ENCODE assay signal across 13 mouse cellular contexts in the genomic region with DNA sequence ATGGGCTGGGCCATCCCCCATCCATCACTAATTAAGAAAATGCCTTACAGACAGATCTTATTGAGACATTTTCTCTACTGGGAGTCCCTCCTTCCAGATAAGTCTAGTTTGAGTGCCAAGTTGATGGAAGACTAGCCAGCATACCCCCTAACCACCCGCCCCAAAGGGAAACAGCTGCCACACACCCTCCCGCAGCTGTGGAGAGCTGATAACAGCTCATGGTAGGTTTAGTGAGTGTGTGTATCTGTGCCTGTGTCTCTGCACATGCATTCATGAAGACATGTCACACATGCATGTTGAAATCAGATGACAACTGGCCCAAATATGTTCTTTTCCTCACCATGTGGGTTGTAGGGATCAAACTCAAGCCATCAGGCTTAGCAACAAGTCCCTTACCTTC. TPM values are rescaled to one million over a fixed set of nuclear protein-coding genes. Genes with fewer than 3 reads are reported as not detected.
DNase-seq lines count a peak whose midpoint lies in the region; ATAC-seq lines count a peak whose summit lies in the region.
"Had no signal": no experiment of that assay in that cellular context is flagged by ENCODE, and none has a peak within 500 bp of the region (broad histone marks: within the 10 kb centered on the region; RNA-seq: fewer than 3 reads in every experiment).

No protein-coding gene starts in this region.

- no peak overlapping the region for H3K4me2 ChIP-seq in neural tube, embryonic 15.5 days
- H3K4me2 ChIP-seq: forebrain, embryonic 13.5 days; limb, embryonic 15.5 days had no signal

- ATAC-seq in megakaryocyte progenitor cell, adult 5-6 weeks (replicated peaks; ENCODE audit: poor library complexity), result peak; percentile 85
- no peak for ATAC-seq in neural tube, embryonic 15.5 days (ENCODE audit: low FRiP score)
- ATAC-seq: forebrain, embryonic 13.5 days; midbrain, embryonic 16.5 days had no signal

- no peaks in the 10 kb centered on the region for H3K27me3 ChIP-seq in erythroblast, embryonic 14.5 days (ENCODE audit: control insufficient read depth)
- H3K27me3 ChIP-seq in neural tube, embryonic 15.5 days (replicated peaks), result no peaks in the 10 kb centered on the region; the same call in none of the 2 replicates
- H3K27me3 ChIP-seq: limb, embryonic 15.5 days had no signal

- peaks cover 6% of the 10 kb centered on the region for H3K9me3 ChIP-seq in erythroblast, embryonic 14.5 days (ENCODE audit: control insufficient read depth, low read length)
- no peaks in the 10 kb centered on the region for H3K9me3 ChIP-seq in neural tube, embryonic 15.5 days (replicated peaks)
- H3K9me3 ChIP-seq: forebrain, embryonic 13.5 days; limb, embryonic 15.5 days had no signal

- H3K4me3 ChIP-seq in erythroblast, embryonic 14.5 days (replicated peaks), result peak overlapping the region; percentile 47
- H3K4me3 ChIP-seq in neural tube, embryonic 15.5 days (replicated peaks), result no peak overlapping the region
- H3K4me3 ChIP-seq: forebrain, embryonic 13.5 days; limb, embryonic 15.5 days had no signal

- peak; percentile 73 for DNase-seq in spleen, adult 12 weeks (ENCODE audit: low spot score)
- no peak for DNase-seq in spleen, adult 18-20 months
- DNase-seq in thymus, postnatal 36 days, result peak; percentile 48 to 73
- DNase-seq in left cerebral cortex, postnatal 4 days, result no peak
- DNase-seq in lung, postnatal 25 days (ENCODE audit: low spot score), result no peak
- DNase-seq: kidney, adult 9 months; right cerebral cortex, postnatal 4 days had no signal

- no peak overlapping the region for H3K27ac ChIP-seq in neural tube, embryonic 15.5 days (replicated peaks)
- H3K27ac ChIP-seq: forebrain, embryonic 13.5 days; limb, embryonic 15.5 days had no signal

- 83% methylated on average over 2 of the region's 2 CpGs for WGBS in neural tube, embryonic 15.5 days

- intact Hi-C loops in left cerebral cortex, postnatal 4 days (cut with DNase I), result loop anchor here (5.0 to 10.0 kb wide), 2 partner anchors 140 to 253 kb away; no protein-coding TSS in a partner anchor

- no peaks in the 10 kb centered on the region for H3K36me3 ChIP-seq in erythroblast, embryonic 14.5 days (ENCODE audit: control insufficient read depth)
- H3K36me3 ChIP-seq in neural tube, embryonic 15.5 days, result no peaks in the 10 kb centered on the region
- H3K36me3 ChIP-seq: limb, embryonic 15.5 days had no signal

- no peak overlapping the region for H3K9ac ChIP-seq in neural tube, embryonic 15.5 days (replicated peaks)
- H3K9ac ChIP-seq: forebrain, embryonic 13.5 days; limb, embryonic 15.5 days had no signal

- H3K4me1 ChIP-seq in erythroblast, embryonic 14.5 days (ENCODE audit: control insufficient read depth), result peaks cover 59% of the 10 kb centered on the region
- no peaks in the 10 kb centered on the region for H3K4me1 ChIP-seq in neural tube, embryonic 15.5 days

RNA-seq across cellular contexts. Expression of a gene that starts 40.5 kb away (rescaled TPM):
- polyA plus RNA-seq in erythroblast, embryonic 14.5 days (2012), result 0.23 and 0.70 TPM in 2 replicates
- 25.4 and 28.4 TPM in 2 replicates for total RNA-seq in megakaryocyte progenitor cell, adult 5-6 weeks (2015)
- 6.3 and 9.8 TPM in 2 replicates for total RNA-seq in megakaryocyte progenitor cell, adult 5-6 weeks (2017)
- 36.3 and 38.9 TPM in 2 replicates for polyA plus RNA-seq in neural tube, embryonic 15.5 days (2015; fragmentation: Nextera tagmentation; extraction: Ambion mirVana)
- 10 to 100 TPM; 18.4 to 21.0 TPM for total RNA-seq in left cerebral cortex, postnatal 4 days (2021)

Comparison
In these comparisons a context has a peak if more than half of its experiments do, and no peak if none do; other contexts are left out.
1. DNase-seq: peak in spleen, adult 12 weeks (single experiment) and thymus, postnatal 36 days (2 of 2); none in spleen, adult 18-20 months (0 of 2), left cerebral cortex, postnatal 4 days (single experiment) and lung, postnatal 25 days (single experiment).